Mouse (Mus musculus) forebrain, embryonic 13.5 days (tissue): Measurements from ENCODE around the gene Ubac1. TPM values are rescaled to one million over a fixed set of nuclear protein-coding genes. Genes with fewer than 3 reads are reported as not detected.

Source experiments
- polyA plus RNA-seq: library from polyadenylated mRNA; unstranded; fragments of >200 nt; fragmentation: Nextera tagmentation; extraction: Ambion mirVana; gene quantifications from 2 replicates; pipeline ENCODE4 v1.2.1, GENCODE M21; 2015

The Ubac1 gene
- polyA plus RNA-seq, 1 experiment from 2014 or later, result 83.8 TPM

Other genes with a start within 250 kb of the Ubac1 start
- not detected in 2 replicates for gene Lcn11, start 244.7 kb downstream of the Ubac1 start, polyA plus RNA-seq
- gene Gm13539, start 239.5 kb downstream of the Ubac1 start, polyA plus RNA-seq, result not detected in 2 replicates
- gene Glt6d1, start 205.9 kb downstream of the Ubac1 start, polyA plus RNA-seq, result not detected in 2 replicates
- gene Lcn9, start 198.6 kb downstream of the Ubac1 start, polyA plus RNA-seq, result not detected in 2 replicates
- not detected in 2 replicates for gene Sohlh1, start 174.5 kb downstream of the Ubac1 start, polyA plus RNA-seq
- gene Kcnt1, start 158.0 kb downstream of the Ubac1 start, polyA plus RNA-seq, result 3.2 and 4.5 TPM in 2 replicates
- gene Camsap1, start 38.5 kb downstream of the Ubac1 start, polyA plus RNA-seq, result 30.7 and 35.1 TPM in 2 replicates
- gene Nacc2, start 101.5 kb upstream of the Ubac1 start, polyA plus RNA-seq, result 9.4 and 10.6 TPM in 2 replicates
- gene Lhx3, start 186.5 kb upstream of the Ubac1 start, polyA plus RNA-seq, result 0.09 and 0.21 TPM in 2 replicates
- 13.5 and 15.7 TPM in 2 replicates for gene Qsox2, start 215.8 kb upstream of the Ubac1 start, polyA plus RNA-seq